Mouse (Mus musculus): ENCODE measurements around the gene Rpl31.

Rpl31 gene

DNA sequence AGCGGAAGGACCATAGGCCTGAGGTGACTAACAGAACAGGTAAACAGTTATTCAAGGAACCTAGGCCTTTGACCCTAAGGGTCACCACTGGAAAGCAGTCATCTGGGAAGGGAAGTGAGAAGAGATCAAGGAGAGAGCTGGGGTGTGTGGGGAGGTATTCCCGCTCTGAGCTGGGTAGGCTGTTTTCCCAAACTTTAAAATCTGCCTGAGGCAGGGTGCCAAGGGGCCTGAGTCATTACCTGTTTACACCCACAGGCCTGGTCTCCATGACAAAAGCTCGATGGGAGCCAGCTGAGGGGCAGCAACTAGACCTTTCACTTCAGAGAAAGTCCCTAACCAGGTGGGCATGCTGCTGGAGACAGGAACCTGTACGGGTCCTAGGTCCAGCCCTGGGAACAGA, 31.6 kb downstream of the Rpl31 start:
- no peak for DNase-seq (ENCODE audit: low spot score)

GRCm38 (mm10) chr1:39400173-39400572, 32.5 kb downstream of the Rpl31 start:
- DNase-seq (ENCODE audit: low spot score): no peak

- DNase-seq (ENCODE audit: low spot score): no peak
Measured at GRCm38 (mm10) chr1:39407108-39407507, 39.5 kb downstream of the Rpl31 start.

DNA sequence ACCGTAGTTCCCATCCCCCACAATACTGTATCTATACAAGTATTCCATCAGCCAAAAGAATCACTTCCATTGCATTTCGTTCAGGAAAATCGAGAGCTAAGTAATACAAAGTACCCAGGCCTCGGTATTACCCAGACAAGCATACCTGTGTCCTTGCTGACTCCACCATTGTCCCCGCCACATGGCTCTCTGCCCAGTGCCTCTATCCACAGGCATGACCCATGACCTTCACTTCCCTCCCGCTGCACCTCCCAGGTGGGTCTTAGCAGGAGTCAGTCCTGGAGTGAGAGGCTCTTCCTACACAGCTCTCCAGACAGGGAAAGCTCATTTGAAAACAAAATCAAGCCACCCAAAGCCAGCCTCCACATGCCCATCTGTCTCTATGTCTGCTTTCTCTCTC, 40.5 kb downstream of the Rpl31 start:
- DNase-seq (ENCODE audit: low spot score): no peak

- DNase-seq (ENCODE audit: low spot score): no peak
Measured at GRCm38 (mm10) chr1:39408668-39409067, 41.0 kb downstream of the Rpl31 start.

DNA sequence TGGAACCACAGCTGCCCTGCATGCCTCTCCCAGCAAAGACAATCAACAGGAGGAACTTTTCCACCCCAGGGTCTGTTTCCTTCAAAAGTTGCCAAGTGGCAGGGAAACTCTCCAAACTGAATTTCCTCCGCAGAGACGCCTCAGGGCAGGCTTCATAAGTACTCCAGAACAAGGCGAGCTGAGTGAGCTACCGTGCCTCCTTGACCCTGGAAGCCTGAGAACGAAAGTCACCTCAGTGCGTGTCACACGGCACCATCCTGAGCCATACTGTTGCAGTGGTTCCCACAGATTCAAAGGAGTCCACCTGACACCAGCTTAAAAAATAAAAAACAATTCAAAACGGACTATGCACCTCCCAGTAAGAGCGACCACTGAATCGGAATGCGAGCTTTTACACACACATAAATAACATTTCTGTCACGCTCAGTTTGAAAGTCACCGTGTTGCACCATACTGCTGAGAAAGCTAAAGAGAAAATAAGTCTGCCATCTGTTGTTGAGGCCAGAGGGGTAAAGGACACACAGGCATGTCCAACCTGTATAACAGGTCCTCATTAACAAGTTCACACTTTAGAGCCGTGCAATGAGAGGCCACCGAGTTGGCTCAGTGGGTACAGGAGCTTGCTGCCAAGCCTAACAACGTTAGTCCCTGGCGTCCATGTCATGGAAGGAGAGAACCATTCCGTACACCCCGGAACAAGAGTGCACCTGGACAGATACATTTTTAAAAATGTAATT, 42.6 kb downstream of the Rpl31 start:
- no peak for DNase-seq (ENCODE audit: low spot score)

- peak; percentile 50 for DNase-seq (ENCODE audit: low spot score)
Measured at GRCm38 (mm10) chr1:39417817-39418216, 50.2 kb downstream of the Rpl31 start.

DNA sequence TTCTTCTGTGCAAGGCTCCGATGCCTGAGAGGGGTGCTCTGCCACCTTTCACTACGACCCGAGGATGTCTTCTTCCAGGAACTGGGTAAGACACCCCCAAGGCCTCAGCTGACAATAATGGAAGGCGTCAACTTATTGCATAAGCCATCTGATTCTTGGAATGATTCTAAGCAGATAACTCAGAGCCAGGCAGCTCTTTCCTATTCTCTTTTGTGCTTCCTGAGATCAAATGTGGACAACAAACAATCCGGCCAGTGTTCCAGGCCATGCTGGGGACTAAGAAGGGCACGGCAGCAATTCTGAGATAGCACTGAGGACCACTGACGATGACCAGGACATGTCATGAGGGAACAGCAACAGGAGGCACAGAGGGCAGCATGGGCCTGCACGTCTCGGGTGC, 51.2 kb downstream of the Rpl31 start:
- DNase-seq (ENCODE audit: low spot score): no peak

GRCm38 (mm10) chr1:39420987-39421386, 53.3 kb downstream of the Rpl31 start:
- DNase-seq (ENCODE audit: low spot score): no peak

Measured in T-cell, adult 2 months (primary cell).